In the genomic region with DNA sequence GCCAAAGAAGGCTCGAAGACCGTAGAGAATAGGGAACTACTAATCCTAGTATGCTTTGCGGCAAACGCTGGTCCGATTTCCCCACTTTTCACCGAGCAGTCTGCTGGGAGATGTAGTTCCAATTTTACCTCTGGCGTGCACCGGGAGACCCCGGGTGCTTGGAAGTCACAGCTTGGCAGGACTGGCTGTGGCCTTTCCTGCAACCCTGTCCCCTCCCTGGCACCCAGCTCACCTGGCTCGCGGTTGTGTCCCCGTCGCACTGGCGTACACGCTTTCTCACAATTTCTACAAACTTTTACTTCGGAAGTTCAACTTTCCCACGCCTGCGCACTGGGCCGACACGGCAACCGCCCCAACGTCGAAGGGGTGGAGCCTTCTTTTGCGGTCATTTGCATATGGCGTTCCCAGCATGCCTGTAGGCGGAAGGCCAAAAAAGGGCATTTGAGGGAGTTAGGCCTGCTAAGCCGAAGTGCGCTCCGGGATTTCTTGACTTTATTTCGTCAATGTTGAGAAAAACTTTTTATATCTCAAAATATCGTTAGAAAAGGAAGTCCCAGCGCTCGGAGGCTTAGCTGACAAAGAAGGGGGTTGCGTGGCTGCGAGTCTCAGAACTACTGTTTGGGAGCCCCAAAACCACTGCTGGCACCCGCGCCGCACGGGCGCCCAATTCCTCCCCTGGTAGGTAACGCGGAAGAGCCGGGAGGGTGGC, we compare ENCODE assay signal across 8 mouse cellular contexts. TPM values are rescaled to one million over a fixed set of nuclear protein-coding genes. Genes with fewer than 3 reads are reported as not detected.
DNase-seq lines count a peak whose midpoint lies in the region; ATAC-seq lines count a peak whose summit lies in the region.

Gene Irf3, plus strand, starts transcription at position 418 of the 709 bp plus-strand sequence.

- peak within 1 kb of the TSS; percentile 79 for H3K27ac ChIP-seq in hindbrain, embryonic 16.5 days (ENCODE audit: low read depth, low read length)
- peak within 1 kb of the TSS; percentile 84 for H3K27ac ChIP-seq in macrophage

- DNase-seq in WW6 (ENCODE audit: low read depth, low spot score) = peak; percentile 87
- DNase-seq in cerebellum, postnatal 4 days (ENCODE audit: low spot score in 2 of 2) = peak; percentile 85 to 92
- peak; percentile 98 for DNase-seq in gastrocnemius, adult 18-20 months (ENCODE audit: low spot score)
- peak; percentile 95 to 97 for DNase-seq in left cerebral cortex, adult 18-20 months (ENCODE audit: low spot score in 2 of 2)
- DNase-seq in right cerebral cortex, adult 18-20 months = peak; percentile 96
- DNase-seq in urinary bladder, postnatal 10 days (ENCODE audit: low spot score) = peak; percentile 89

- H3K36me3 ChIP-seq in hindbrain, embryonic 16.5 days (ENCODE audit: control insufficient read depth, insufficient read depth, low read length) = peaks cover 20% of the 10 kb centered on the region
- H3K36me3 ChIP-seq in macrophage (ENCODE audit: inconsistent target) = peaks cover 38% of the 10 kb centered on the region

- ATAC-seq in hindbrain, embryonic 16.5 days = peak; percentile 93

- no peaks in the 10 kb centered on the region for H3K27me3 ChIP-seq in hindbrain, embryonic 16.5 days (replicated peaks; ENCODE audit: control insufficient read depth, insufficient read depth, low read length)

- H3K79me2 ChIP-seq in macrophage (ENCODE audit: inconsistent target) = peaks cover 42% of the 10 kb centered on the region

- H3K4me2 ChIP-seq in hindbrain, embryonic 16.5 days (ENCODE audit: low read length) = peak within 1 kb of the TSS; percentile 63

- H3K4me1 ChIP-seq in hindbrain, embryonic 16.5 days (ENCODE audit: control insufficient read depth, insufficient read depth, low read depth, low read length) = peaks cover 16% of the 10 kb centered on the region

- WGBS in hindbrain, embryonic 16.5 days = under 1% methylated on average over 43 of the region's 43 CpGs
- WGBS in macrophage (ENCODE audit: missing documents) = under 1% methylated on average over 43 of the region's 43 CpGs

- H3K9ac ChIP-seq in hindbrain, embryonic 16.5 days (ENCODE audit: low read depth, low read length) = peak within 1 kb of the TSS; percentile 66

- no peaks in the 10 kb centered on the region for H3K9me3 ChIP-seq in hindbrain, embryonic 16.5 days (ENCODE audit: control insufficient read depth, low read length)

- H3K4me3 ChIP-seq in hindbrain, embryonic 16.5 days (ENCODE audit: low read length) = peak within 1 kb of the TSS; percentile 65
- H3K4me3 ChIP-seq in macrophage (ENCODE audit: inconsistent target) = peak within 1 kb of the TSS; percentile 93

RNA-seq across cellular contexts. Expression of gene Irf3, which starts in this region (rescaled TPM):
- total RNA-seq in gastrocnemius, adult 18-20 months (2021) = 10 to 100 TPM; 15.0 to 19.1 TPM
- polyA plus RNA-seq in hindbrain, embryonic 16.5 days (2015; fragmentation: Nextera tagmentation; extraction: Ambion mirVana) = 63.5 and 65.4 TPM in 2 replicates
- 10 to 100 TPM; 35.2 to 41.9 TPM for total RNA-seq in left cerebral cortex, adult 18-20 months (2021)
- total RNA-seq in macrophage (2018; cell fraction: chromatin; rRNA removed) = 100 to 1,000 TPM; 142 to 546 (median 308) TPM
- total RNA-seq in macrophage (2018; cell fraction: cytosol; rRNA removed) = 10 to 100 TPM; 29.0 to 55.1 (median 41.6) TPM
- total RNA-seq in macrophage (2018; cell fraction: nucleus; rRNA removed) = 100 to 1,000 TPM in 25 of 26 experiments, 10 to 100 TPM in 1; 96.5 to 497 (median 179) TPM
- polyA plus RNA-seq in macrophage (2018) = 30.9 to 55.5 TPM (median 35.0 TPM) in 3 replicates

Comparison
In these comparisons a context has a peak if more than half of its experiments do, and no peak if none do; other contexts are left out.
1. Peak in every context shown above with its lines: DNase-seq, ATAC-seq, H3K4me3 ChIP-seq and H3K27ac ChIP-seq.